In genomic region chr9:100616947-100617346, GRCm38 (mm10) we compare ENCODE assay signal across 8 mouse cellular contexts. TPM values are rescaled to one million over a fixed set of nuclear protein-coding genes. Genes with fewer than 3 reads are reported as not detected.
DNase-seq lines count a peak whose midpoint lies in the region; ATAC-seq and TF ChIP-seq lines count a peak whose summit lies in the region.
"Had no signal": no experiment of that assay in that cellular context is flagged by ENCODE, and none has a peak within 500 bp of the region (broad histone marks: within the 10 kb centered on the region; RNA-seq: fewer than 3 reads in every experiment).

No protein-coding gene starts in this region.

- no peaks in the 10 kb centered on the region for H3K9me3 ChIP-seq in forebrain, embryonic 16.5 days (ENCODE audit: control insufficient read depth, low read length)
- no peaks in the 10 kb centered on the region for H3K9me3 ChIP-seq in lung, embryonic 16.5 days (ENCODE audit: control insufficient read depth, low read length)
- no peaks in the 10 kb centered on the region for H3K9me3 ChIP-seq in stomach, embryonic 15.5 days
- H3K9me3 ChIP-seq: liver, embryonic 13.5 days had no signal

- peak; percentile 62 for ATAC-seq in forebrain, embryonic 16.5 days
- no peak for ATAC-seq in lung, embryonic 16.5 days (ENCODE audit: low read depth)
- no peak; the same call in 1 of the 2 replicates for ATAC-seq in stomach, embryonic 15.5 days (ENCODE audit: insufficient read depth, low FRiP score, low read depth)

- peaks cover 8% of the 10 kb centered on the region for H3K4me1 ChIP-seq in forebrain, embryonic 16.5 days (replicated peaks; ENCODE audit: control insufficient read depth, insufficient read depth, low read length)
- peaks cover 2% of the 10 kb centered on the region; the same call in 1 of the 2 replicates for H3K4me1 ChIP-seq in lung, embryonic 16.5 days (replicated peaks; ENCODE audit: control insufficient read depth, insufficient read depth, low read length)
- H3K4me1 ChIP-seq in stomach, embryonic 15.5 days, result peaks cover 4% of the 10 kb centered on the region; the same call in 1 of the 2 replicates
- no peaks in the 10 kb centered on the region for H3K4me1 ChIP-seq in thymus, adult 2 months (replicated peaks; ENCODE audit: control insufficient read depth, insufficient read depth, low read length)
- H3K4me1 ChIP-seq: liver, embryonic 13.5 days had no signal

- peak; percentile 11 to 13 for DNase-seq in left cerebral cortex, adult 18-20 months (ENCODE audit: low spot score in 2 of 2)
- no peak for DNase-seq in left cerebral cortex, adult 9 months (ENCODE audit: low spot score in 2 of 2)
- DNase-seq in cerebellum, adult 9-10 months, result peak; percentile 48
- DNase-seq in thymus, adult 2 months, result no peak
- DNase-seq: liver, embryonic 13.5 days had no signal

- no peak for TF ChIP-seq CTCF in thymus, adult 2 months (IDR thresholded peaks at IDR 0.05; ENCODE audit: borderline replicate concordance, control insufficient read depth, extremely low read depth, insufficient read depth, low read length, poor library complexity)

- 5% methylated on average over 11 of the region's 11 CpGs for WGBS in forebrain, embryonic 16.5 days
- WGBS in lung, embryonic 16.5 days, result 19% methylated on average over 11 of the region's 11 CpGs
- WGBS in stomach, embryonic 15.5 days, result 26% methylated on average over 11 of the region's 11 CpGs
- 86% methylated on average over 11 of the region's 11 CpGs for WGBS in thymus, adult 2 months

- H3K36me3 ChIP-seq in forebrain, embryonic 16.5 days (ENCODE audit: control insufficient read depth, insufficient read depth), result no peaks in the 10 kb centered on the region
- H3K36me3 ChIP-seq in lung, embryonic 16.5 days (ENCODE audit: control insufficient read depth, insufficient read depth, low read length), result no peaks in the 10 kb centered on the region
- H3K36me3 ChIP-seq in stomach, embryonic 15.5 days, result no peaks in the 10 kb centered on the region
- no peaks in the 10 kb centered on the region for H3K36me3 ChIP-seq in thymus, adult 2 months (ENCODE audit: control insufficient read depth, insufficient read depth, low read length)
- H3K36me3 ChIP-seq: liver, embryonic 13.5 days had no signal

- H3K9ac ChIP-seq in forebrain, embryonic 16.5 days (replicated peaks; ENCODE audit: low read depth, low read length), result no peak overlapping the region
- H3K9ac ChIP-seq in lung, embryonic 16.5 days (ENCODE audit: low read length), result peak overlapping the region; percentile 39
- no peak overlapping the region for H3K9ac ChIP-seq in stomach, embryonic 15.5 days
- H3K9ac ChIP-seq: liver, embryonic 13.5 days had no signal

- no peak overlapping the region for H3K4me3 ChIP-seq in forebrain, embryonic 16.5 days (replicated peaks; ENCODE audit: low read length)
- H3K4me3 ChIP-seq in lung, embryonic 16.5 days (ENCODE audit: low read length), result peak overlapping the region; percentile 14; the same call in 1 of the 2 replicates
- H3K4me3 ChIP-seq in stomach, embryonic 15.5 days (replicated peaks), result no peak overlapping the region
- H3K4me3 ChIP-seq in thymus, adult 2 months (ENCODE audit: control insufficient read depth, insufficient read depth, low read length), result no peak overlapping the region
- H3K4me3 ChIP-seq: liver, embryonic 13.5 days had no signal

- no peak overlapping the region for H3K27ac ChIP-seq in forebrain, embryonic 16.5 days (ENCODE audit: low read length)
- H3K27ac ChIP-seq in lung, embryonic 16.5 days (ENCODE audit: low read length), result no peak overlapping the region
- no peak overlapping the region for H3K27ac ChIP-seq in stomach, embryonic 15.5 days
- H3K27ac ChIP-seq in thymus, adult 2 months (ENCODE audit: control insufficient read depth, insufficient read depth, low read length), result no peak overlapping the region
- H3K27ac ChIP-seq: liver, embryonic 13.5 days had no signal

- H3K27me3 ChIP-seq in forebrain, embryonic 16.5 days (replicated peaks; ENCODE audit: control insufficient read depth, insufficient read depth, low read length), result no peaks in the 10 kb centered on the region
- H3K27me3 ChIP-seq in lung, embryonic 16.5 days (ENCODE audit: control insufficient read depth, insufficient read depth, low read depth, low read length), result no peaks in the 10 kb centered on the region
- H3K27me3 ChIP-seq in stomach, embryonic 15.5 days (replicated peaks), result no peaks in the 10 kb centered on the region
- H3K27me3 ChIP-seq in thymus, adult 2 months (ENCODE audit: control insufficient read depth, insufficient read depth, low read length), result no peaks in the 10 kb centered on the region
- H3K27me3 ChIP-seq: liver, embryonic 13.5 days had no signal

- H3K4me2 ChIP-seq in forebrain, embryonic 16.5 days (ENCODE audit: low read length), result peak overlapping the region; percentile 29
- peak overlapping the region; percentile 46 for H3K4me2 ChIP-seq in lung, embryonic 16.5 days (ENCODE audit: low read depth, low read length)
- 0 out of 2 replicates have a peak overlapping the region, but pooled peaks have one; percentile 21 for H3K4me2 ChIP-seq in stomach, embryonic 15.5 days
- H3K4me2 ChIP-seq: liver, embryonic 13.5 days had no signal

- no peak for TF ChIP-seq POLR2A in thymus, adult 2 months (IDR thresholded peaks at IDR 0.05; ENCODE audit: control insufficient read depth, extremely low read depth, insufficient read depth, low read length, poor library complexity)

RNA-seq across cellular contexts. Expression of gene Stag1, which starts 19.3 kb away (rescaled TPM):
- total RNA-seq in left cerebral cortex, adult 18-20 months (2021), result 10 to 100 TPM; 69.0 to 70.1 TPM
- 36.0 and 38.6 TPM in 2 replicates for polyA plus RNA-seq in forebrain, embryonic 16.5 days (2015; fragmentation: Nextera tagmentation; extraction: Ambion mirVana)
- polyA plus RNA-seq in lung, embryonic 16.5 days (2015; fragmentation: Nextera tagmentation; extraction: Ambion mirVana), result 39.1 and 40.0 TPM in 2 replicates
- polyA plus RNA-seq in stomach, embryonic 15.5 days (2015; fragmentation: Nextera tagmentation; extraction: Ambion mirVana), result 40.9 and 42.6 TPM in 2 replicates
- 7.9 and 10.2 TPM in 2 replicates for polyA plus RNA-seq in thymus, adult 2 months (2012; rRNA removed)

RNA-seq across cellular contexts. Expression of gene Slc35g2, which starts 46.1 kb away (rescaled TPM):
- total RNA-seq in left cerebral cortex, adult 18-20 months (2021), result 10 to 100 TPM; 24.9 to 25.1 TPM
- polyA plus RNA-seq in forebrain, embryonic 16.5 days (2015; fragmentation: Nextera tagmentation; extraction: Ambion mirVana), result 6.7 and 8.4 TPM in 2 replicates
- 9.7 and 9.8 TPM in 2 replicates for polyA plus RNA-seq in lung, embryonic 16.5 days (2015; fragmentation: Nextera tagmentation; extraction: Ambion mirVana)
- polyA plus RNA-seq in stomach, embryonic 15.5 days (2015; fragmentation: Nextera tagmentation; extraction: Ambion mirVana), result 6.2 and 7.5 TPM in 2 replicates
- polyA plus RNA-seq in thymus, adult 2 months (2012; rRNA removed), result 0.15 and 0.38 TPM in 2 replicates

Comparison
In these comparisons a context has a peak if more than half of its experiments do, and no peak if none do; other contexts are left out.
1. DNase-seq: peak in left cerebral cortex, adult 18-20 months (2 of 2) and cerebellum, adult 9-10 months (single experiment); none in left cerebral cortex, adult 9 months (0 of 2) and thymus, adult 2 months (single experiment).
2. Peak in every context shown above with its lines, with median percentiles within 50 percentile points of each other: H3K4me2 ChIP-seq.